Mouse (Mus musculus) myocyte (in vitro differentiated cells): ENCODE results near the gene Jmjd6.

Experiments
- MYOD1 ChIP-seq, 3 experiments: IDR thresholded peaks; one replicate each; pipeline ENCODE4 v1.6.1; 2011; ENCODE audit warnings: control low read depth in 2 of 3, low read depth in 2 of 3, mild to moderate bottlenecking in 2 of 3, moderate library complexity in 1 of 3; ENCODE audit not compliant: insufficient read length in 2 of 3, control insufficient read depth in 1 of 3
- MYOG ChIP-seq, 3 experiments: IDR thresholded peaks; one replicate each; pipeline ENCODE4 v1.6.1; 2011; ENCODE audit warnings: control low read depth in 2 of 3, low read depth in 2 of 3, mild to moderate bottlenecking in 2 of 3; ENCODE audit not compliant: insufficient read length in 2 of 3, control insufficient read depth in 1 of 3, insufficient read depth in 1 of 3
- POLR2A ChIP-seq: IDR thresholded peaks from one replicate; pipeline ENCODE4 v1.6.1; 2011; ENCODE audit warnings: low read depth, mild to moderate bottlenecking, control low read depth, moderate library complexity; ENCODE audit not compliant: insufficient read length
- POLR2AphosphoS2 ChIP-seq: IDR thresholded peaks from one replicate; pipeline ENCODE4 v1.6.1; 2011; ENCODE audit warnings: low read depth, control low read depth; ENCODE audit not compliant: insufficient read length
- TCF12 ChIP-seq: IDR thresholded peaks from one replicate; pipeline ENCODE4 v1.6.1; 2011; ENCODE audit warnings: mild to moderate bottlenecking, control low read depth; ENCODE audit not compliant: poor library complexity, insufficient read depth, severe bottlenecking
- USF1 ChIP-seq: IDR thresholded peaks from one replicate; pipeline ENCODE4 v1.6.1; 2011; ENCODE audit warnings: low read depth, mild to moderate bottlenecking, control low read depth, moderate library complexity

- no peak for TF ChIP-seq POLR2A
- no peak for TF ChIP-seq TCF12
- TF ChIP-seq USF1 = no peak
- TF ChIP-seq MYOD1 (IDR thresholded peaks at IDR 0.05; ENCODE audit: control insufficient read depth in 1 of 3, insufficient read length in 2 of 3, low read depth in 2 of 3) = no peak
- TF ChIP-seq POLR2AphosphoS2 = peak; percentile 53
- no peak for TF ChIP-seq MYOG (IDR thresholded peaks at IDR 0.05; ENCODE audit: control insufficient read depth in 1 of 3, insufficient read depth in 1 of 3, insufficient read length in 2 of 3, low read depth in 2 of 3)
These were observed 42.1 kb downstream of the Jmjd6 start for GRCm38 (mm10) chr11:116801106-116801505.
